Mouse (Mus musculus) hindbrain, embryonic 12.5 days (tissue): Measurements from ENCODE around the gene Olfr281. TPM values are rescaled to one million over a fixed set of nuclear protein-coding genes. Genes with fewer than 3 reads are reported as not detected.
"Not testable (repeated sequence)": the region's sequence is repeated elsewhere in the genome, so short reads cannot be mapped to it uniquely, and the experiment has no call there.

Experiments
- ATAC-seq: fragments of 200-750 bp; cut with Nextera tagmentation; 2 replicates; pipeline ENCODE4 v1.8.0; 2017; ENCODE audit warnings: moderate TSS enrichment; ENCODE audit not compliant: low FRiP score
- H3K27ac ChIP-seq: fragments of 300-500 bp; sonication (generic); 2 replicates; pipeline ENCODE4 v1.5.1; 2016; ENCODE audit warnings: mild to moderate bottlenecking
- H3K27me3 ChIP-seq: fragments of 300-500 bp; sonication (generic); 2 replicates; pipeline ENCODE4 v1.6.1; 2016; ENCODE audit warnings: mild to moderate bottlenecking
- H3K36me3 ChIP-seq: fragments of 300-500 bp; sonication (generic); 2 replicates; pipeline ENCODE4 v1.6.1; 2016; ENCODE audit warnings: mild to moderate bottlenecking
- H3K4me1 ChIP-seq: fragments of 300-500 bp; sonication (generic); 2 replicates; pipeline ENCODE4 v1.6.1; 2016
- H3K4me2 ChIP-seq: fragments of 300-500 bp; sonication (generic); replicated peaks from 2 replicates; pipeline ENCODE4 v1.6.1; 2016; ENCODE audit warnings: mild to moderate bottlenecking
- H3K4me3 ChIP-seq: fragments of 300-500 bp; sonication (generic); 2 replicates; pipeline ENCODE4 v1.5.1; 2016; ENCODE audit warnings: mild to moderate bottlenecking
- H3K9ac ChIP-seq: fragments of 300-500 bp; sonication (generic); 2 replicates; pipeline ENCODE4 v1.6.1; 2016; ENCODE audit warnings: mild to moderate bottlenecking, moderate library complexity
- H3K9me3 ChIP-seq: fragments of 300-500 bp; sonication (generic); replicated peaks from 2 replicates; pipeline ENCODE4 v1.6.1; 2016; ENCODE audit warnings: mild to moderate bottlenecking
- WGBS: fragments of 180-500 bp; shearing (Covaris S2); methylation state at CpG from one replicate; pipeline ENCODE4 v1.1.7; 2016; 5-methylcytosine and 5-hydroxymethylcytosine counted together
- polyA plus RNA-seq: library from polyadenylated mRNA; unstranded; fragments of >200 nt; fragmentation: Nextera tagmentation; extraction: Ambion mirVana; gene quantifications from 2 replicates; pipeline ENCODE4 v1.2.1, GENCODE M21; 2016

The Olfr281 gene
- polyA plus RNA-seq, result not detected in 2 replicates

DNA sequence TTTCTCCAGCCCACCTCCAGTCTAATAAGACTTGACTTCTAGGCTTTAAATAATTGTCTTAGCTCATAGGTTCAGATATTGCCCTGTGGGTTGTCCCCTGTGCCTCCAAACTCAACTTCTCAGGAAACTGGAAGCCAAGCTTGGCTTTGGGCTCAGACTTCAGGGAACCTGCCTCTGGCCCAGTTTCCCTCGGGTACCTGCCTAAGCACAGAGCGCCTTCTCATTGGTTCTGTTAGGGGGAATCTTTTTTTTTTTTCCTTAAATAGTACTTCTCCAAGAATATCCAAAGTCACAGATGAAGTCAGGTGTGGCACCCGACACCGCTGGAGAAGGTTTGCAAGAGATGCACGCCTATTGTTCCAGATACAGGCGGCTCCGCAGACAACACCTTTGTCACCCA is at the start of gene Olfr281:
Olfr281 (plus strand) TSS at position 301 of the 400 bp plus-strand sequence.
- no peaks in the 10 kb centered on the region for H3K4me1 ChIP-seq
- ATAC-seq, result no peak
- H3K36me3 ChIP-seq, result no peaks in the 10 kb centered on the region

GRCm38 (mm10) chr15:98408406-98409060 is 43.9 kb upstream of the Olfr281 start:
- no peak overlapping the region for H3K9ac ChIP-seq
- H3K36me3 ChIP-seq, result no peaks in the 10 kb centered on the region
- 67% methylated on average over 17 of the region's 17 CpGs for WGBS
- H3K27ac ChIP-seq, result no peak overlapping the region
- H3K4me1 ChIP-seq, result no peaks in the 10 kb centered on the region
- H3K4me3 ChIP-seq, result no peak overlapping the region
- H3K27me3 ChIP-seq, result no peaks in the 10 kb centered on the region
- H3K4me2 ChIP-seq, result no peak overlapping the region
- no peaks in the 10 kb centered on the region for H3K9me3 ChIP-seq
- ATAC-seq, result no peak

More for the DNA sequence above, at the start of gene Olfr281:
- Histone ChIP-seq H3K4me3 (no peak within 1 kb of the TSS), H3K9me3 (no peaks in the 10 kb centered on the region), H3K27ac (no peak within 1 kb of the TSS), H3K27me3 (no peaks in the 10 kb centered on the region), H3K4me2 (no peak within 1 kb of the TSS), H3K9ac (no peak within 1 kb of the TSS)
- WGBS, result 92% methylated on average over 7 of the region's 7 CpGs

GRCm38 (mm10) chr15:98409635-98410034 is 42.8 kb upstream of the Olfr281 start:
- no peak overlapping the region for H3K4me3 ChIP-seq
- H3K27me3 ChIP-seq, result no peaks in the 10 kb centered on the region
- H3K9ac ChIP-seq, result no peak overlapping the region
- H3K4me1 ChIP-seq, result no peaks in the 10 kb centered on the region
- ATAC-seq, result no peak
- no peak overlapping the region for H3K4me2 ChIP-seq
- 93% methylated on average over 2 of the region's 2 CpGs for WGBS
- no peaks in the 10 kb centered on the region for H3K36me3 ChIP-seq
- H3K9me3 ChIP-seq, result no peaks in the 10 kb centered on the region
- no peak overlapping the region for H3K27ac ChIP-seq

DNA sequence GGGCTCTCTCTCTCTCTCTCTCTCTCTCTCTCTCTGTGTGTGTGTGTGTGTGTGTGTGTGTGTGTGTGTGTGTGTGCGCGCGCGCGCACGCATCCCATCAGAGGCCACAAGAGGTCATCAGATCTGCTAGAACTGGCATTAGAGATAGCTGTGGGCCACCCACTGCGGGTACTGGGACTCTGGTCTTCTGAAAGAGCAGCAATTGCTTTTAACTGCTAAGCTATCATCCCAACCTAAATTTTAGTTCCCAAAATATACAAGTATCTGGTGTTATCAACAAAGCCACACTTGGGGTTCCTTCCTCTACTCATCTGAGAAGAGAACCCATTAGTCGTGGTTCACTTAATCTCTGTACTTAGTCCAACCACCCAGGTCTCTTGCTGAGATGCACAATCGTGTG is 42.1 kb upstream of the Olfr281 start:
- WGBS, result 93% methylated on average over 9 of the region's 9 CpGs
- Histone ChIP-seq H3K27me3 (no peaks in the 10 kb centered on the region), H3K27ac (no peak overlapping the region), H3K4me3 (no peak overlapping the region), H3K36me3 (no peaks in the 10 kb centered on the region), H3K4me2 (no peak overlapping the region), H3K9me3 (no peaks in the 10 kb centered on the region), H3K9ac (no peak overlapping the region), H3K4me1 (no peaks in the 10 kb centered on the region)
- no peak for ATAC-seq

GRCm38 (mm10) chr15:98415996-98416395 is 36.4 kb upstream of the Olfr281 start:
- H3K4me2 ChIP-seq, result no peak overlapping the region
- H3K27me3 ChIP-seq, result no peaks in the 10 kb centered on the region
- no peak for ATAC-seq
- H3K4me1 ChIP-seq, result no peaks in the 10 kb centered on the region; the same call in 1 of the 2 replicates
- no peaks in the 10 kb centered on the region for H3K9me3 ChIP-seq
- no peak overlapping the region for H3K4me3 ChIP-seq
- H3K36me3 ChIP-seq, result no peaks in the 10 kb centered on the region
- no peak overlapping the region for H3K9ac ChIP-seq
- 87% methylated on average over 4 of the region's 4 CpGs for WGBS
- no peak overlapping the region for H3K27ac ChIP-seq

DNA sequence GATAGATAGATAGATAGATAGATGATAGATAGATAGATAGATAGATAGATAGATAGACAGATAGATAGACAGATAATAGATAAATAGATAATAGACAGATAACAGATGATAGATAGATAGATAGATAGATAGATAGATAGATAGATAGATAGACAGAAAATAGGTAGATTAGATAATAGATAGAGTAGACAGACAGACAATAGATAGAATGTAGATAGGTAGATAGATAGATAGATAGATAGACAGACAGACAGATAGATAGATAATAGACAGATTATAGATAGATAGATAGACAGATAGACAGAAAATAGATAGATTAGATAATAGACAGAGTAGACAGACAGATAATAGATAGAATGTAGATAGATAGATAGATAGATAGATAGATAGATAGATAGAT is 35.6 kb upstream of the Olfr281 start:
- H3K27me3 ChIP-seq, H3K4me2 ChIP-seq, H3K4me3 ChIP-seq, H3K9me3 ChIP-seq, H3K27ac ChIP-seq, H3K9ac ChIP-seq, H3K4me1 ChIP-seq, ATAC-seq, H3K36me3 ChIP-seq: not testable (repeated sequence)

- H3K4me1 ChIP-seq, H3K4me2 ChIP-seq, H3K9me3 ChIP-seq, H3K27me3 ChIP-seq, H3K36me3 ChIP-seq, H3K9ac ChIP-seq, ATAC-seq, H3K4me3 ChIP-seq, H3K27ac ChIP-seq: not testable (repeated sequence)
- WGBS, result 43% methylated on average over 3 of the region's 3 CpGs
Measured at GRCm38 (mm10) chr15:98417285-98417684, 35.1 kb upstream of the Olfr281 start.

GRCm38 (mm10) chr15:98418096-98418495 is 34.3 kb upstream of the Olfr281 start:
- 80% methylated on average over 7 of the region's 7 CpGs for WGBS
- no peak overlapping the region for H3K27ac ChIP-seq
- H3K9ac ChIP-seq, result no peak overlapping the region
- no peak overlapping the region for H3K4me3 ChIP-seq
- no peaks in the 10 kb centered on the region for H3K9me3 ChIP-seq
- ATAC-seq, result no peak
- H3K27me3 ChIP-seq, result no peaks in the 10 kb centered on the region
- no peaks in the 10 kb centered on the region for H3K36me3 ChIP-seq
- H3K4me1 ChIP-seq, result no peaks in the 10 kb centered on the region; the same call in 1 of the 2 replicates
- no peak overlapping the region for H3K4me2 ChIP-seq

DNA sequence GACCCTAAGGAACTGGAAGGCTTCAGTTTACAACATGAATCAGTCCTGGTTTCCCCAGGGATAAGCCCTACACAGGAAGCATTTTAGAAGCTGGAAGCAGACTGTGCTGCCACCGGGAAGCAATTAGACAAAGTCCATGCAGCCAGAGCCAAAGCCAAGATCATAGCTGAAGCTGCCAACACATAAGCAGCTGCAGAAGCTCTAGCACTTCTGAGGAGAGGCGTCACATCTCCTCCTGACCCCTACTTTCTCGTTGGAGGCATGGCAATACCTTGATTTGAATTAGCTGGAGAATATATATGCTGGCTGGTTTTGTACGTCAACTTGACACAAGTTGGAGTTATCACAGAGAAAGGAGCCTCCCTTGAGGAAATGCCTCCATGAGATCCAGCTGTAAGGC is 31.5 kb upstream of the Olfr281 start:
- no peaks in the 10 kb centered on the region for H3K27me3 ChIP-seq
- H3K27ac ChIP-seq, result no peak overlapping the region
- H3K9me3 ChIP-seq, result no peaks in the 10 kb centered on the region
- no peak overlapping the region for H3K4me3 ChIP-seq
- WGBS, result 66% methylated on average over 4 of the region's 4 CpGs
- H3K4me1 ChIP-seq, result peaks cover 5% of the 10 kb centered on the region; the same call in 1 of the 2 replicates
- no peaks in the 10 kb centered on the region for H3K36me3 ChIP-seq
- no peak overlapping the region for H3K4me2 ChIP-seq
- no peak for ATAC-seq
- H3K9ac ChIP-seq, result no peak overlapping the region

DNA sequence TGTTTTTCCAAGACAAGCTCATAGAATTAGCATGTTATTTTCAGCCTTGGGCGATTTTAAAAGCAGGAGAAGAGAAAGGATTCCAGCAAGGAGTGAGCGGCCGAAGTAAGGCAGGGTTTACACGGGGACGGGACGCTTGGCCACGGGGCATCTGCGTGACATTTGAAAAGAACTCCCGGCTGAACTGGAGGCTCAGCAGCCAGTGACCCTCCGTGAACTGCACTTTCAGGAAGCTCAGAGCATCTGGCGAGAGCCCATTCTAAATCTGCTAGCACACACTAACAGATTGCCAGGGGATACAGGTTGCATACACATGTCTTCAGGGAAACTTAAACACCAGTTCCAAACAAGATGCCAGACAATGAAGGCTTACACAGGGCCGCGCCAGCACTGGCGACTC is 28.1 kb upstream of the Olfr281 start:
- Histone ChIP-seq H3K27ac (no peak overlapping the region), H3K9me3 (no peaks in the 10 kb centered on the region), H3K4me1 (peaks cover 5% of the 10 kb centered on the region; the same call in 1 of the 2 replicates), H3K36me3 (no peaks in the 10 kb centered on the region), H3K4me2 (no peak overlapping the region), H3K9ac (no peak overlapping the region), H3K4me3 (no peak overlapping the region), H3K27me3 (no peaks in the 10 kb centered on the region)
- ATAC-seq, result no peak
- WGBS, result 71% methylated on average over 14 of the region's 14 CpGs

GRCm38 (mm10) chr15:98424753-98425152 is 27.6 kb upstream of the Olfr281 start:
- Histone ChIP-seq H3K36me3 (no peaks in the 10 kb centered on the region), H3K27ac (no peak overlapping the region), H3K9ac (no peak overlapping the region), H3K9me3 (no peaks in the 10 kb centered on the region), H3K4me3 (no peak overlapping the region), H3K27me3 (no peaks in the 10 kb centered on the region), H3K4me2 (no peak overlapping the region), H3K4me1 (peaks cover 5% of the 10 kb centered on the region; the same call in 1 of the 2 replicates)
- WGBS, result 70% methylated on average over 6 of the region's 6 CpGs
- no peak for ATAC-seq

GRCm38 (mm10) chr15:98425188-98425587 is 27.2 kb upstream of the Olfr281 start:
- Histone ChIP-seq H3K27ac (no peak overlapping the region), H3K4me3 (no peak overlapping the region), H3K4me2 (no peak overlapping the region), H3K36me3 (no peaks in the 10 kb centered on the region), H3K27me3 (no peaks in the 10 kb centered on the region), H3K9me3 (no peaks in the 10 kb centered on the region), H3K4me1 (peaks cover 5% of the 10 kb centered on the region; the same call in 1 of the 2 replicates), H3K9ac (no peak overlapping the region)
- ATAC-seq, result no peak
- WGBS, result 80% methylated on average over 7 of the region's 7 CpGs

- not testable (repeated sequence) for H3K4me2 ChIP-seq, H3K27me3 ChIP-seq, H3K36me3 ChIP-seq, H3K9ac ChIP-seq, H3K27ac ChIP-seq, H3K4me3 ChIP-seq, ATAC-seq, H3K9me3 ChIP-seq, H3K4me1 ChIP-seq
- 85% methylated on average over 5 of the region's 5 CpGs for WGBS
Measured at GRCm38 (mm10) chr15:98430925-98431324, 21.5 kb upstream of the Olfr281 start, which contains the start of gene Olfr282. TSS of gene Olfr282 (plus strand) at chr15:98431225.
